Mouse (Mus musculus) heart, embryonic 10.5 days (tissue): ENCODE measurements around the gene Atp5c1. TPM values are rescaled to one million over a fixed set of nuclear protein-coding genes. Genes with fewer than 3 reads are reported as not detected.

Source experiments
- DNase-seq: peaks from one replicate; pipeline ENCODE4 v3.0.0-alpha.2; 2017; ENCODE audit warnings: low spot score
- H3K27ac ChIP-seq: fragments of 300-500 bp; sonication (generic); 2 replicates; pipeline ENCODE4 v1.5.1; 2016; ENCODE audit warnings: mild to moderate bottlenecking
- H3K27me3 ChIP-seq: fragments of 300-500 bp; sonication (generic); 2 replicates; pipeline ENCODE4 v1.6.1; 2016; ENCODE audit warnings: mild to moderate bottlenecking; ENCODE audit not compliant: poor library complexity, insufficient read depth, severe bottlenecking
- H3K36me3 ChIP-seq: fragments of 300-500 bp; sonication (generic); 2 replicates; pipeline ENCODE4 v1.6.1; 2016; ENCODE audit warnings: mild to moderate bottlenecking, moderate library complexity
- H3K4me1 ChIP-seq: fragments of 300-500 bp; sonication (generic); 2 replicates; pipeline ENCODE4 v1.6.1; 2016; ENCODE audit warnings: mild to moderate bottlenecking
- H3K4me3 ChIP-seq: fragments of 300-500 bp; sonication (generic); 2 replicates; pipeline ENCODE4 v1.5.1; 2016; ENCODE audit warnings: mild to moderate bottlenecking, moderate library complexity
- H3K9me3 ChIP-seq: fragments of 300-500 bp; sonication (generic); 2 replicates; pipeline ENCODE4 v1.6.1; 2016; ENCODE audit warnings: mild to moderate bottlenecking, moderate library complexity
- WGBS: fragments of 180-500 bp; shearing (Covaris S2); methylation state at CpG from one replicate; pipeline ENCODE4 v1.1.7; 2016; 5-methylcytosine and 5-hydroxymethylcytosine counted together
- polyA plus RNA-seq: library from polyadenylated mRNA; unstranded; fragments of >200 nt; fragmentation: Nextera tagmentation; extraction: Ambion mirVana; gene quantifications from 2 replicates; pipeline ENCODE4 v1.2.1, GENCODE M21; 2016

The Atp5c1 gene
- polyA plus RNA-seq, 1 experiment from 2014 or later: 853 TPM

DNA sequence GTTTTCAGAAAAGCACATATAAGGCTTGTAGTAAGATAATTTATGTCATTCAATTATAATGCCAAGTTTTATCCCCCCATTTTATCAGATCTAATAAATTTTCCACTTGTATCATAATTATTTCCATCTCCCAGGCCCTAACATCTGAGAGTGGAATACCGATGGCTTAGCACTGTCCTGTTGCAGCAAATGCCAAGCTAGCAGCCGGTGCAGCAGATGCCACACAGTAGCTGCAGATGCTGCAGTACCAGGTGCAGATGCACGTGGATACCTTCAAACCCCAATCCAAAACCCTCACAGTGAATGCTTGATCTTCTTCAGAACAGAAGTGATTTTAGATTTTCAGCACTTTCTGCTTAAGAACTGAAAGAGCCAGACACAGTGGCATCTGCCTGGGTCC lies 45.3 kb downstream of the Atp5c1 start:
- no peak for DNase-seq
- peaks cover 10% of the 10 kb centered on the region for H3K36me3 ChIP-seq
- no peaks in the 10 kb centered on the region for H3K9me3 ChIP-seq
- no peak overlapping the region for H3K4me3 ChIP-seq
- no peaks in the 10 kb centered on the region; the same call in 1 of the 2 replicates for H3K4me1 ChIP-seq
- H3K27me3 ChIP-seq: no peaks in the 10 kb centered on the region
- H3K27ac ChIP-seq: no peak overlapping the region
- WGBS: 83% methylated on average over 3 of the region's 3 CpGs

DNA sequence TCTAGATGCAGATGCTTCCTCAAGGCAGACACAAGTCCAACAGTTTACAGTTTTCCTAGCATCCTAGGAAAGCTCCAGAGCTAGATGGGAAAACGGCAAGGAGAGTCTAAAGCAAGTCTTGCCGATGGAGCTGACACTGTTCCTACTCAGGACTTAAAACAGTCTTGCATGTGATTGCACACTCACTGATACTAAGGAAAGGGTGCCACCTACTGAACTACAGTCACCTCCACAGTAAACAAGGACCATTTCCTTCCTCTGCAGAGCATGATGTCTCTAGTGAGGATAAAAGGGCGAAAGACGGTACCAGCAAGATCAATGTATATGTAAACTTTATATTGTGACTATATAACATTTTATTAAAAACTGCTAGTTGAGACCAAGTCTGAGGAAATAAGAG lies 46.6 kb downstream of the Atp5c1 start:
- 55% methylated on average over 4 of the region's 4 CpGs for WGBS

DNA sequence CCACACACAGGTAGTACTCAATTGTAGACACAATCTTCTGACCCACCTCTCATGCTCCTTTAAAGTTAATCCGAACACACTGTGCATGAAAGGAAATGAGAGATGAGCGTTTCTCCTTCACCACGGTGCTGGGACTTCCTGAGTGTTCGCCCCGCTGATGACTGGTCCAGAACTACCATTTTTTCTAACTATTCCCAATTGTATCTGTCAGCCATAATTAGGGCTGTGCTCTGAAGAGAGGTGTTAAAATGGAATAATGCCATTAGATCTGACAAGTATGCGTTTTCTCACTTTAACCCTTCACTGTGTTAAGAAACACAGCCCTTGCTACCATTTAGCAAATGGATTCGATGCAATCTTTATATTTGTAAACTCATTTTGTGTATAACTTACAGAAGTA lies 50.6 kb downstream of the Atp5c1 start:
- WGBS: 83% methylated on average over 7 of the region's 7 CpGs
- Histone ChIP-seq H3K36me3 (no peaks in the 10 kb centered on the region), H3K4me3 (no peak overlapping the region), H3K9me3 (no peaks in the 10 kb centered on the region), H3K4me1 (no peaks in the 10 kb centered on the region; the same call in 1 of the 2 replicates), H3K27me3 (no peaks in the 10 kb centered on the region), H3K27ac (no peak overlapping the region)
- DNase-seq: no peak

More for the DNA sequence above, 46.6 kb downstream of the Atp5c1 start:
- Histone ChIP-seq H3K36me3 (no peaks in the 10 kb centered on the region), H3K4me3 (no peak overlapping the region), H3K4me1 (no peaks in the 10 kb centered on the region; the same call in 1 of the 2 replicates), H3K27ac (no peak overlapping the region), H3K27me3 (no peaks in the 10 kb centered on the region), H3K9me3 (no peaks in the 10 kb centered on the region)
- no peak for DNase-seq

DNA sequence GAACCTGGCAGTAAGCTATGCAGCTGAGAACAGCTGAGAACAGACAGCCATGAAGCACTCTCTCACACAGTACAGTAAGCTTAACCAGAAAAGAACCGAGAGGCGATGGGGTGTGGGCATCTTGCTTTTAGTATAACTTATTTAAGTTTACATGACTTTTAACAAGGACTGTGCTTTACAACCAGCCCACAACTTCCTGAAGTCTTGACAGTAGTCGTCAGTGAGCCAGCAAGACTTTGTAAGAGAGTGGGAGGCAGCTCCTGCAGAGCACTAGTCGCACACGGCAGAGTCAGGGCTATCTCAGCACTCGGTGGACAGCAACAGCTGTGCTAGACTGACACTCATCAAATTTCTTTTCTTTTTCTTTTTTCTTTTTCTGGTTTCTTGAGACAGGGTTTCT lies 56.0 kb downstream of the Atp5c1 start:
- Histone ChIP-seq H3K27ac (no peak overlapping the region), H3K4me3 (no peak overlapping the region), H3K9me3 (no peaks in the 10 kb centered on the region), H3K27me3 (no peaks in the 10 kb centered on the region), H3K36me3 (no peaks in the 10 kb centered on the region), H3K4me1 (no peaks in the 10 kb centered on the region)
- DNase-seq: no peak
- WGBS: 79% methylated on average over 6 of the region's 6 CpGs

DNA sequence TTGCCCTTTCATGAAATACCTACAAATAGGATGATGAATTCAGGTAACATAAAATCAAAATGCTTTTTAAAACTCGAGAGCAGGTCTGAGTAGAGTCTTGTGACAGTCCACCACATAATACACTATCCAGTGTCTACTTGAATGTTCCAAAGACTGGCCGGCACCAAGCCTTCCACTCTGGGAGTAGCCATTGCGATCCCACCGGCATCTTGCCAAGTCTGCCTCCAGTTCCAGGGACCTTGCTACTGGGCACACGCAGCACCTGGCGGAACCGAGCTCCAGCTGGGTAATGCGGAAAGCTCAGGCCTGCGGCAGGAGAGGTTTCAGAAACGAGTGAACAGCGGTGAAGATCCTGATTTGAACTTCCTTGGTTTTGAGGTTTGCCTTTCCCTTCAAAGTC lies 59.0 kb downstream of the Atp5c1 start:
- H3K36me3 ChIP-seq: no peaks in the 10 kb centered on the region
- H3K4me3 ChIP-seq: no peak overlapping the region
- H3K9me3 ChIP-seq: no peaks in the 10 kb centered on the region
- no peak for DNase-seq
- no peaks in the 10 kb centered on the region for H3K27me3 ChIP-seq
- WGBS: 87% methylated on average over 11 of the region's 11 CpGs
- no peaks in the 10 kb centered on the region for H3K4me1 ChIP-seq
- H3K27ac ChIP-seq: no peak overlapping the region

DNA sequence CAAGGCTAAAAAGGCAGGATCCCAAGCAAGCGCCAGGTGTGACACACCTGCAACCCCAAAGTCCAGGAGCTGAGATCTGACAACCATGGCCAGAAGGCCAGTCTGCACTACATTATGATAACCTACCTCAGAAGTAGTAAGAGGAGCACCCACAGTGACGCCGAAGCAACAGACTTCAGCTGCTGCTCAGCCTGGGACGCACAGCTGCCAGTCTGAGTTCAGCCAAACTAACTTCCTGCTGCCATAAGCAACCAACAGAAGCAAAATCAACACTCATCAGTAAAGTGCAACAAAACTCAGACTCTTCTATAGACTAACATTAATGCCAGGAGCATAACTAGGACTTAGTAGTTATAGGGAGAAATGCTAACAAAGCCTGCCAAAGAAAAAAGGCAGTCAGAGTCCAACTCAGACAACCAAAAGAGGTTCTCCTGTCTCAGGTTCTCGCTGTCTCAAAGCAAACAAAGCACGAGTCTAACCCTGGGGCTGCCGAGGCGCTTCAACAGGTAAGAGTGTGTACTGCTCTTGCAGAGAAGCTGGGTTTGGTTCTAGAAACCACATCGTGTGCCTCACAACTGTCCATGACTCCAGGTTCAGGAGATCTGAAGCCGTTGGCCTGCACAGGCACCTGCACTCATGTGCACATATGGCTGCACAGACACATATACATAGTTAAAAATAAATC lies 65.2 kb downstream of the Atp5c1 start:
- H3K36me3 ChIP-seq: no peaks in the 10 kb centered on the region
- H3K27me3 ChIP-seq: no peaks in the 10 kb centered on the region
- no peaks in the 10 kb centered on the region for H3K9me3 ChIP-seq
- no peak overlapping the region for H3K27ac ChIP-seq
- H3K4me3 ChIP-seq: no peak overlapping the region
- 79% methylated on average over 10 of the region's 10 CpGs for WGBS
- H3K4me1 ChIP-seq: no peaks in the 10 kb centered on the region
- DNase-seq: no peak

DNA sequence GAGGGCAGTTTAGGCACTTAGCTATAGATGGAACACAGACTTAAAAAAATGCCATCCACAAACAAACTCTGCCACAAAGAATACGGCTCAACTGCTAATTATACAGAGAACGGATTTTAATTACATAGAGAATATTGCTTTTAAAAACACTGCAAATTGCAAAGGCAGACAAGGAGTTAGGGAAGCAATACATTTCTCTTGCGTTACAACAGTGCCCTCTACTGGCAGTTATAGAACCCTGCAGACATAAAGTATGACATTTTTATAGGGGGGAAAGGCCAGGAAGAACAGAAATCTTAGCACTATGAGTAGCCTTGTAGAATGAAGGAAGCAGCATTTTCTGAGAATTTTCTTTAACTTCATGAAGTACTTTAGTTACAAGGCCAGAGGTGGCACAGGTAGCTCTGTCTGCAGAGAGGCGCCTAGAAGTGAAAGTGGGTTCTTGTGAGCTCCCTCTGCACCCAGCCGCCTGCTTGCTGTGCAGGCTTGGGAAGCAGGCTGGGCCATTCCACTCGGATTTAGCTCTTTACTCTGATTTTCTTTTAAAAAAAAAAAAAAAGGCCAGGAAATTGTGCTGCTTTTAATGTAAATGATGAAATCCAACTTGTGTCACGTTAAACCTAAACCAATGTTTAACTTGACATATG lies 69.9 kb downstream of the Atp5c1 start:
- no peaks in the 10 kb centered on the region for H3K36me3 ChIP-seq
- H3K9me3 ChIP-seq: no peaks in the 10 kb centered on the region
- no peak overlapping the region for H3K27ac ChIP-seq
- H3K4me1 ChIP-seq: peaks cover 18% of the 10 kb centered on the region
- no peak for DNase-seq
- H3K27me3 ChIP-seq: no peaks in the 10 kb centered on the region
- no peak overlapping the region for H3K4me3 ChIP-seq
- WGBS: 36% methylated on average over 7 of the region's 7 CpGs

DNA sequence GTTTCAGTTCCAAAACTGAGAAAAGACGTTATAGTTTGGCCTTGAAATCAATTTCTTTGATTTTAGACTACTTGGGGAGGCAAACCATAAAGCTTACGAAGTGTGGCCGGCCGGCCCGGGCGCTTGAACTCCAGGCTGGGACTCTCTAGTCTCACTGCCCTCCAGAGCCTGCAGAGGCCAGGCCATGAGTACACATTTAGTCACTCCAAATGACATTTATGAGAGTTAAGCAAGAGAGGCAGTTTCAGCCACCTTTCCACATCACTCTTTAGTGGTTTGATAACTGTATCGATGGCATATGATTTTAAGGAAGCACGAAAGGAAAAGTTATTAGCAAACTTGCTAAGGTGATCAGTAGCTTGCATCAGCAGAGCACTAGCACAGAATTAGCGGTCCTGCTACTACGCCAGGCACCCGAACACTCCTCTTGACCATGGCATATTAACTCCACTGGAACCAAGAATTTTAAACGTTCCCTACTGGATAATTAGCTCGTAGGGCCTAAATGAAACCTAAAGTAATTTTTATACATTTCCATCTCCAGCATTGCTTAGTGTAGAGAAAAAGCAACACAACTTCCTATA lies 70.5 kb downstream of the Atp5c1 start:
- 76% methylated on average over 13 of the region's 13 CpGs for WGBS
- Histone ChIP-seq H3K27ac (no peak overlapping the region), H3K4me3 (no peak overlapping the region), H3K36me3 (no peaks in the 10 kb centered on the region), H3K9me3 (no peaks in the 10 kb centered on the region), H3K27me3 (no peaks in the 10 kb centered on the region), H3K4me1 (peaks cover 23% of the 10 kb centered on the region)
- no peak for DNase-seq

DNA sequence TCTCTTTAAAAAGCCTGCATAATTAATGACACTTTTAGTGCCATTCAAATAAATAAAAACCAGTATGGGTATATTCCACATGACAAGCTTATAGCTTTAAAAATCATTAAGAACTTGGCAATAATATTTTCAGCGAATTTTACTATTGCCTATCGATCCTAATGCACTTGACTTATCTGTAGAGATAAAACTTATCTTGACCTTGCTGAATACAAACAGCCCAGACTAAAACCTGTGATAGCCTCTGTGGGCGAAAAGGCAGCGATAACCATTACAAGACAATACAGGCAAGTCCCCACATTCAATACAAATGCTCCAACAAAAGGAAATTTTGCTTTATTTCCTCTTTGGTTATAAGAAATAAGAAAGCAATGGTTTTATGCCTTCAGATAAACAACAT lies 71.7 kb downstream of the Atp5c1 start:
- Histone ChIP-seq H3K9me3 (no peaks in the 10 kb centered on the region), H3K36me3 (no peaks in the 10 kb centered on the region), H3K27me3 (no peaks in the 10 kb centered on the region), H3K27ac (no peak overlapping the region), H3K4me1 (peaks cover 28% of the 10 kb centered on the region), H3K4me3 (no peak overlapping the region)
- DNase-seq: no peak
- whole genome bisulfite sequencing: 30% methylated on average over 4 of the region's 4 CpGs

Other genes with a start within 250 kb of the Atp5c1 start
- gene 4930412O13Rik, start 199.3 kb downstream of the Atp5c1 start, polyA plus RNA-seq: 1.1 and 2.6 TPM in 2 replicates
- gene 9230102O04Rik, start 191.0 kb downstream of the Atp5c1 start, polyA plus RNA-seq: 0.76 TPM in 1 of 2 replicates, not detected in the other
- 9.1 and 21.7 TPM in 2 replicates for gene Gata3, start 190.5 kb downstream of the Atp5c1 start, polyA plus RNA-seq
- gene Taf3, start 31.9 kb downstream of the Atp5c1 start, polyA plus RNA-seq: 10.2 and 12.2 TPM in 2 replicates
- gene Kin, start 83 bp upstream of the Atp5c1 start, polyA plus RNA-seq: 22.9 and 30.7 TPM in 2 replicates
- gene Itih2, start 50.9 kb upstream of the Atp5c1 start, polyA plus RNA-seq: 1.8 and 57.3 TPM in 2 replicates
- gene Itih5, start 73.1 kb upstream of the Atp5c1 start, polyA plus RNA-seq: 3.1 and 4.7 TPM in 2 replicates